Mouse (Mus musculus) adrenal gland, postnatal 25 days (tissue): ENCODE results near the gene Dpm1. TPM values are rescaled to one million over a fixed set of nuclear protein-coding genes. Genes with fewer than 3 reads are reported as not detected.

ENCODE experiments used
- DNase-seq: peaks from one replicate; pipeline ENCODE4 v3.0.0; 2021; ENCODE audit warnings: mixed read lengths
- long read RNA-seq: library from polyadenylated mRNA; stranded (forward); transcript quantifications from one replicate; pipeline ENCODE4 v2.0.0, GENCODE M21; 2021
- total RNA-seq: library from RNA; stranded (reverse); gene quantifications from 2 replicates; pipeline ENCODE4 v1.2.3, GENCODE M21; 2021

Gene Dpm1
- 95.1 and 156 TPM in 2 replicates for total RNA-seq
- long read RNA-seq, transcript Dpm1-209 (9 exons, 2,293 nt) = major isoform, 55 of 74 reads
- long read RNA-seq, partial matches to known transcripts = 9 of 74 reads
- long read RNA-seq, other reads (novel, unspliced or antisense) = 3 of 74 reads

DNA sequence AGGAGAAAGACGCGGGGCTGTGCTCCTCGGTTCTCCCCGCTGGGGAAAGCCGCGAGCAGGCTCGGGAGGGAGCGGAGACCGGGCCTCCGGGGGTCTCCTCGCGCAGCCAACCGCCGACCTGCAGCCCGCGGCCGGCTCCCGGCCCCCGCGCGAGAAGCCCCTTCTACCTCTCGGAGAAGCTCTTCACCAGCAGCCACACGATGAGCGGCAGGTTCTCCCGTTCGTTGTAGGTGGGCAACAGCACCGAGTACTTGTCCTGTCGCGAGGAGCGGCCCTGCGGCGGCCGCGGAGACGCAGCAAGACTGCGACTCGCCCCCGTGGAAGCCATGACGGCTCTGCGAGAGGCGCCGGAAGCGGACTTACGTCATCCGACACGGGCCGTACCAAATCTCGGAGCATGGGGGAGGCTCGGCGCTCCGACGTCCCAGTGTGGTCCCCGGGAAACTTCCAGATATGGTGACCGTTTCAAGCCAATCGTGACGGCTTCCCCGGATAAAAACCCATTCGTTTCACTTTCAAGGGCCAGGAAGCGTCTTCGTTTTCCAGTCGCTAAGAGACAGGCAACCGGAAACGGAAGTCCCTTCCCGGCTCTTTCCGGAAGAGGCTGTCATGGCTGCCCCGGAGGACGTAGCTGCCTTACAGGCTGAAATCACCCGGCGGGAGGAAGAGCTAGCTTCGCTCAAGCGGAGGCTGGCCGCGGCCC is at the start of gene Dpm1, which contains the start of the genes Gm20716 and Mocs3:
TSS of gene Dpm1 (minus strand) at position 566 of the 703 bp plus-strand sequence.
TSS of gene Gm20716 (minus strand) at position 339 of the 703 bp plus-strand sequence.
TSS of gene Mocs3 (plus strand) at position 597 of the 703 bp plus-strand sequence.
- peak; percentile 81 for DNase-seq

DNA sequence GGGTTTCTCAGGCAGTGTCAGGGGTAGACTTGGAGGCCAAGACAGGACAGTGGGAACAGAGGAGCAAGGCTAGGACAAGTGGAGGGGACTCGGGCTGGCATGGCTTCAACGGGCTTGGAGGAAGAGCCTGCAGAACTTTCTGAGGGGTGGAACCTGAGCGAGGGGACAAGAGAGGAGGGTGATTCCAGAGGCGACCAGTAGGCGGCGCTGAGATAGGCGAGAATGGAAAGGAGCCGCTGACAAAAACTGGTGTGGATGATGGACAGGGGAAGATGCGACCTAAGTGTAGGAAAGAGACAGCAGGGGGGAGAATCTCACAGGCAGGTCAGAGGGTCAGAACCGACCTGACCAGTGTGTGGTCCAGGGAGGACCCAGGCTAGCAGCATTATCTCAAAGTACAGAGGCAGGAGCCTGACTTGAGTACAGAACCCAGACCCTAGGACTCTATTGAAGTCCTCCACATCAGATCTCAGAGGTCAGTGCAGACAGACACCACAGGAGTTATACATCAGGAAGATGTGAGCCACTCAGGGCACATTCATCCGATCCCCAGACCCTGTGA is 44.1 kb upstream of the Dpm1 start:
- DNase-seq = peak; percentile 78

DNA sequence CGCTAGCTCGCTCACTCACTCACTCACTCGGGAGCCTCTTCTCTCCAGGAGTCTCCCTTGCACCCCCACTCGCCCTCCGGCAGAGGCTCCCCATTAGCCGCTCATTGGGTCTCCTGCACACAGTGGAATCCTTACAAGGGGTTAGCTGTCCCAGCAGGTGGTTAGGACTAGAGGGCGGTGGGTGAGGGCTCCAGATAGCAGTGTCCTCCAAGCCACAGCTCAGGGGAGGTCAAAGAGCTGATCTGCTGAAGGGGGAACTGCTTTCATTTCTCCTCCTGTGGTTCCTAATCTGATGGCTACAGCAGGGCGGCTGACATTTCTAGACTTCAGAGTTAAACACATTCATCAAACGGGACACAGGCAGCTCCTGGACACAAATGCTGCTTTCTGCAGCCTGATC is 43.0 kb upstream of the Dpm1 start:
- no peak for DNase-seq

DNA sequence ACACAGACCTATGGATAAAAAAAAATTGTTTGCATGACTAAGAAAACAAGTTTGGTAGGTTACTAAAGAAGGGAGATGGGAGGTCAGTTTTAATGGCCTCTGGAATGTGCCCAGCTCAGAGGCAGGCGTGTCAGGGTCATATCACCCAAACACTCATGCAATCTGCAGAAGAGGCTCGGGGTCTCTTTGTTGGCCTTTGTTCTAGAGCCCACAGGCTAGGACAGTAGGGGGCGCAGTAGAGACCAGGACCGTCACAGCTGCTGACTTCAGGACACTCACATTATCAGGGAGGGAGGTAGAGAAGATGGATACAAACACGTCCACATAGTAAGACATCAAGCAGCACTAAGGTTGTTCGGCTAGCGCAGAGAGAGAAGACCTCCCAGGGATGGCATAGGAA is 37.6 kb upstream of the Dpm1 start:
- DNase-seq = peak; percentile 30

DNA sequence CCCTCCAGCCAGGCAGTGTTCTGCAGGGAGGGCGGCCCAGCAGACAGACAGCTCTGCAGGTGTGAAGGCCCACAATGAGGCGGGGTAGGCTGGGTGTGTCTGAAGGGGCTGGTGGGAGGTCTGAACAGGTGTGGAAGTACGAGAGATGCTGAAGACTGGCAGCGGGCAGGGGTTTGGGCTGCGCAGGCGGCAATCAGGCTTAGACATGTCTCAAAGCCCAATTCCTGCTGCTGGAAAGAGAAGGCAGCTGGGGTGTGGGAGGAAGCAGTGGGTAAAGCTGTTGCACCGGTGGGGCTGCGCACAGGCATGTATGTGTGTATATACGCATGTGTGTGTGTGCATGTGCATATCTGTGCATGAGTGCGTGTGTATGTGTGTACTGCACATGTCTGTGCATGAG is 30.5 kb upstream of the Dpm1 start:
- DNase-seq = no peak

DNA sequence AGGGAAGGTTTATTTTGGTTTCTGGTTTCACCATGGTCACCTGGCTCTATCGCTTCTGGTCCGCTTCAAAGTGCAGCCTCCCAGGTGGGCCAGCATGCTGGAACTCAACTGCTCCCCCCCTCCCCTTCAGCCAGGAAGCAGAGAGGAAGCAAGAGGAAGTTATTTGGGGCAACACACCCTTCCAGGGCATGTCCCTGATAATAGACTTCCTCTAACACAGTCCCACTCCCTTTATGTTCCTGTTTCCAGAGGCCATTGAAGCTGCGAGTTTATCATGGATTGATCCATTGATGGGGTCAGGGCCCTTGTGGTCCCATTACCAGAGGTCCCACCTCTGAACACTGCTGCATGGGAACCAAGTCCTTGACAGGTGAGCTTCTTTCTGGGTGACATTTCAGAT is 29.7 kb upstream of the Dpm1 start:
- DNase-seq = no peak

DNA sequence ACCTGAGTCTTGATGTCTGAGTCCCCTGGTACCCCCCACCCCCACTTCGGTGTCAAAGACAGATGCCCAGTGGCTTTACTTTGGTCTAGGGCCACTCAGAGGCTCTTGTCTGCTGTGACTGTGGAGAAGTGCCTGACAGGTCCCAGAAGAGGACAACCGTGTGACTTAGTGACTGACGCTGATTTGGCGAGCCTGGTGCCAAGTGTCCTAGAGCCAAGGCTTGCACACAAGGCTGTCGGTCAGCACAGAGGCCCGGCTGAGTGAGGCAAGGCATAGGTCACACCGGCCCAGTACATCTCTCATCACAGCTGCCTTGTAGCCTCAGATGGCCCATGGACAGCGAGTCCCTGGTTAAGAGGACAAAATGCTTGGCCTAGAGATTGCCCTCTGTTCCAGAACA is 28.7 kb upstream of the Dpm1 start:
- DNase-seq = no peak

DNA sequence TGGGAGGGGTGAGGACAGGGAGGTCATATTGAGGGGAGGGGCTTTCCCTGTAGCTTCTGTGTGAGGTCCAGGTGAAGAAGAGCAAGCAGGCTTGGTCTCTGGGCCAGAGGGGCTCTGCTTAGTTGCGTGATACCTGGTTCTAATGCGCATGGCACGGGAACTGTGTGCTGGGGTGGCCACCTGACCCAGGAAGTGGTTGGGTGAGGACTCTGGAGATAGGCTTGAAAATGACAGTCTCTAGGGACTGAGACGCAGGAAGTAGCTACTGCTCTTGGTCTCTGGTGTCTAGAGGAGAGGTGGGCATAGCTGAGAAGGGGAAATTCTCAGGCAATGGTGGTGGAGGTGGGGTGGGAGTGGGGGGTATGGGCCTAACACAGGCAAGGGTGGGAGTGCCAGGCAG is 26.8 kb upstream of the Dpm1 start:
- DNase-seq = no peak

DNA sequence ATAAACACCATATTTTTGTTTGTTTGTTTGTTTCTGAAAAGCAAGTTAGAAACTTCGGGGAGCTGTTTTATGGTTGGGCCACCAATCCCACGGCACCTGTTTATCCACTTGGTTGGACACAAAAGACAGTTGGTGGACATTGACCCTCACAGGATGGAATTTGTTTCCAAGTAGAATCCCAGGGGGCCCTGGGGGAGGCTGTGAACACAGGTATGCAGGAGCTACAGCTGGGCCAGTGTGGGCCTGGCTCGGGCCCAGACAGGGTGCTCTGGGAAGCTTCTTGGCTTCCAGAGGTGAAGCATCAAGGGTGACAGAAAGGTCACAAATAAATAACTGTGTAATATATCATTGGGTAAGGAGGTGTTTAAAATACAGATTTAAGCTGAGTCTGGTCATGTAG is 26.1 kb upstream of the Dpm1 start:
- no peak for DNase-seq

DNA sequence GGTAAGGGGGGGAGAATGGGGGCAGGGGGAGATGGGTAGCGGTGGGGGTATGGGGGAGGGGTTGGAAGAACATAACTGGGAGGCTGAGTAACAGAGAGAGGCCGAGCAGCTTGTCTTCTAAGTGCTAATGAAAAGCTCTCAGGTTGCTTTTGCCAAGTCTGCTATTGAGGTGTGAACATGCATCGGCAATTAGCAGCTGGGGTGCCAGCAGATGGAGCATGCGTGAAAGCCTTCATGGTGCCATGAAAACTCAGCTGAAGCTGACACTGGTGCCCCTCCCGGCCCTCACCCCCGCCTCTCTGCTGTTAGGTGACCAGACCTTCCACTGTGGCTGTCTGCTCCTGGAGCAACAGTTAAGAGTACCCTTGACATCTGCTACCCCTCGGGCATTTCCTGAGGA is 23.4 kb upstream of the Dpm1 start:
- no peak for DNase-seq

DNA sequence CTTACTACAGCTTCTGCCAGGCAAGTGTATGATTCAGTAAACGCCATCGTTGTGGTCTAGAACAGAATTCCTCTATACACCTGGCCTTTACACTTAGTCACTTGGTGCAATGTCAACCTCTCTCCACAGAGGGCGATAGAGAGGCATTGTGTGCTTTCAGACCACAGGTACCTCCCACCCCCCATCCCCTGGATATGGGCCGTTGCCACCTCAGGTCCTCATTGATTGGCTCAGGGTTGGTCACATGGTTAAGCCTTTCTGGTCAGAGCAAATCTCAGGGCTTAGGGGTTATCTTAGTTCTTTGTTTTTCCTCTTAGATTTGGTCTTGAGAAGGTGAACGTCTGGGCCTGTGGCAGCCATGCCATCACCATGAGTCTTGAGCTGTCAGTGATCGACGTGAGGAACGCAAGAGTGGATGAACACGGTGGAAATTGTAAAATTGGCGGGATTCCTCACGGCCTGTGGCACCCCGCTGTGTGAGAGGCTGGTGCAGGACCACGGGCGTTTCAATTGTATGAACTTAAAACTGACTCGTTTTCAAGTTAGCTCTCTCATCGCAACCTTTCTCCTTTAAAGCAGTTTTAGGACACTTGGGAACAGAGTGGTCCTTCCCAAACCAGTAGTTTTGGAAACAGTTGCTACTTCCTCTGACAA is 22.4 kb upstream of the Dpm1 start:
- no peak for DNase-seq

DNA sequence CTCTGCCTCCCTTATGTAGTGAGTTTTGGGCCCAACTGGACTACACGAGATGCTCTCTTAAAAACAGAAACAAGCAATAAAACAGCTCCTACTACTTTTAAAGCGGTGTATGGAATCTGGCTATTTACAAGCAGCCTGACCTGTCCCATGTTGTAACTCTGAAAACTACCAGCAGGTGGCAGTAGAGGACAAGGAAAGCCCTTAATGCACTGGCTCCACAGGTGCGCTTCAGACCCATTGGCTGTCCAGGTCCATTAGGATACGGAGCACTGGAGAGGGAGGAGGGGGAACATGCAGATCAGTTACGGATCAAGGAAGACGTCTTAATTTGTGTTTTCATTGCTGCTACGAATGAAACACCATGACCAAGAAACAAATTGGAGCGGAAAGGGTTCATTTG is 19.9 kb upstream of the Dpm1 start:
- peak; percentile 72 for DNase-seq

DNA sequence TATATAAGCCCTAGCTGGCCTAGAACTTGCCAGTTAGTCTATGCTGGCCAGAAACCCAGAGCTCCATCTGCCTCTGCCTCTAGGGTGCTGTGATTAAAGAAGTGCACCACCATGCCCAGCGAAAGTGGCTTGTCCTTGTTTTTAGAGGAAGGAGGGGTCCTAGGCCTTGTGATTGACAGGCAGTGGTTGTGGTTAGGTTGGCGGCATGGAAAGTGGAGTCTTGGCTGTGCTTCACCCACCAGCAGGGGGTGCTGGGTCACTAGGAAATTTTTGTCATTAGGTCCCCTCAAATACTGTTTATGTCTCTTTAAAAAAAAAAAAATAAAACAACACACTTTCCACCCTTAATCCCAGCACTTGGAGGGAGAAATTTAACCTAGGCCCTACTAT is 18.5 kb upstream of the Dpm1 start:
- no peak for DNase-seq

DNA sequence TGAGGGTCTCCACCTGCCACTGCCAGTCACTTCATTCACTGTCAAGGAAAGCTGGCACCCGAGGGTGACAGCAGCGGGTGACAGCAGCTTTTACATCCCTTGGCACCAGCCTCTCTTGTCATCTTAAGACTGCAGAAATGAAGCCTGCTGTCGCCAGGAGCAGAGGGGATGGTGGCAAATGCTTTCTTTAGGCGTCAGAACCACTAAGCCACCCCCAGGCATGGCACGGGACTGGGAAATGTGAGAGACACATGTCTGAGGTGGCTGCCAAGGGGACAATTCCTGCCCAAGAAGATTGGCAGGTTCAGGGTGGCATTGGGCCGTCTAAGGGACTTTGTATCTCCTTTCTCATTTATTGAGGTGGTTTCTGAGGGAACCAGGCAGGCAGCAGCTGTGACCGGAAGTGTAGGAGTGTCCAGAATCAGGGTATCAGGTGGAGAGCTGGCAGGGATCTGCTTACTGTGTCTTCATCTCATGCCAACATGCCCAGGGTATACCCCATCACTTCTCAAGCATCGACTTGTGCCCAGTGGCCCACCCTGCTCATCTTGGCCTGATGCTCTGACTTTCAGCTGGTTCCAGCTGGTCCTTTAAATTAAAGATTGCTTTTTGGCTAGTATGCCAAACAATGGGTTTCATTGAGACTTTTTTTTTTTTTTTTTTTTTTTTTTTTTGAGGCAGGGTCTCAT is 17.9 kb upstream of the Dpm1 start:
- DNase-seq = no peak

DNA sequence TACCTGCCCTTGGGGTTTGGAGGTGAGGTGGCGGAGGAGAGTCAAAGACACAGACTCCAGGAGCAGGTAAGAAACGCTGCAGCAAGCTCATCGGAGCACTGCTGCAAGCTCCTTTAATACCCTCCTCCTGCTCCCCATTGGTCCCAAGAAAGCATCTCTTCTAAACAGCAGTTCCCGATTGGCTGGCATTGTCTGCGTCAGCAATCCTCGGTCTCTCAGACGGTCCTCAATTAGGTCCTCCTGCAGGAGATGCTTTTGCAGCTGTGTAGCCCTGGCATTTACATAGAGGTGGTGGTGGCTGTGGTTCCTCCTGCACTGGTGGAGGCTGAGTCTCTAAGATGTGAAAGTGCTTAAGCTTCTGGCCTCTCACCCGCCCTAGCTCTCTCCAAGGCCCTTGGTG is 15.2 kb upstream of the Dpm1 start:
- DNase-seq = no peak

DNA sequence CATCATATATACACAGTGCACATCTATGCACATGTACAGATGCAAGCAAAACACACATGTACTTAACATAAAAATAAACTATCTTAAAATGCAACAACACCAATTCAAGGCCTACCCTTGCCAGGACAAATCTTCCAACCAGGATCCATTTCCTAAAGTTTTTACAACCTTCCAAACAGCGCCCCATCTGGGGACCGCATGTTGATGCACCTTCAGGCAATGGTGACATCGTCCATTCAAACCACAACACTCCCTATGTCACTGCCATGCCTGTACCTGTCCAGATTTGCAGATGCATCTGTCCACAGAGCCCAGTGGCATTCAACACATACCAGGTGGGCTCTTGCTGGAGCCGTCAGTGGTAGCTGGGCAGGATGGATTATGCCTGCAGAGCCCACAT is 12.9 kb upstream of the Dpm1 start:
- no peak for DNase-seq

DNA sequence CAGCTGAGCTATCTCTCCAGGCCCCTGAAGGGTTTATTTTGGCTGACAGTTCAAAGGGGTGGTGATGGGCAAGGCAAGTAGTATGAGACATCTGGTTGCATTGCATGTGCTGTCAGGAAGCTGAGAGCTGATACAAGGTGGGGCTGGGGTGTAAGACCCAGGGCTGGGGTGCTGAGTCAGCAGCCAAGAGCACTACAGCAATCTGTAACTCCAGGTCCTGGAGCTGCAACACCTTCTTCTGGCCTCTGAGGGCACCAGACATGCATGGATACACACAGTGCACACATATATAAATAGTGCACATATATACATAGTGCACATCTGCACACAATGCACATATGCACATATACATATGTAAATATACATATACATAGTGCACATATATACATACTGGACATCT is 12.4 kb upstream of the Dpm1 start:
- no peak for DNase-seq

DNA sequence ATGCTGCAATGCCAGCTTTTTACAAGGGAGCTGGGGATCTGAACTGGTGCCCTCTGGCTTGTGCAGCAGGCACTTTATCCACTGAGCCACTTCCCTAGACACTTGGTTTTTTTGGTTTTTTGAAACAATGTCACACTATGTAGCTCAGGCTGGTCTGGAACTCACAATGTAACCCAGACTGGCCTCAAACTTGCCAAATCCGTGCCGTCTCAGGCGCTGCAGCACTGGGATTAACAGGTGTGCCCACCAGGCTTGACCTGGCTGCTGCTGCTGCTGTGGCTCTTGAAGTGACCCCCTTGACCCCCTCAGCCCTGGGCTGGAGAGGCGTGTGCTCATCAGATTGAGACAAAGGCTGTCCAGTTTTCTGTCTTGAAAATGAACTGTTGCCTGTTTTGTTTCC is 7.9 kb upstream of the Dpm1 start:
- DNase-seq = no peak

DNA sequence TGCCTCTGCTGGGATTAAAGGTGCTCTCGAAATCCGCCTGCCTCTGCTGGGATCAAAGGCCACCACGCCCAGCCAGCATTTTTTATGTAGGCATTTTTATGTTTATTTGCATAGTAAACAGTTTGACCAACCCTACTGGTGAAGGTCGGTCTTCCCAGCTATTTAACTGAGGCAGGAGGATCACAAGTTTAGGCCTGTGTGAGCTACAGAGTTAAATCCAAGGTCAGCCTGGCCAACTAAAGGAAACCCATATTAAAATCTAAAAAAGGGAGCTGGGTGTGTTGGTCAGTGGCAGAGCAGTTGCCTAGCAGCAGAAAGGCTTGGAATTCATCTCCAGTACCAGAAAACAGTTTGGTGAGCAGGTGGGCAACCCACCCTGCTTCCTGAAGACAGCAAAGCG is 2.9 kb upstream of the Dpm1 start:
- DNase-seq = no peak

DNA sequence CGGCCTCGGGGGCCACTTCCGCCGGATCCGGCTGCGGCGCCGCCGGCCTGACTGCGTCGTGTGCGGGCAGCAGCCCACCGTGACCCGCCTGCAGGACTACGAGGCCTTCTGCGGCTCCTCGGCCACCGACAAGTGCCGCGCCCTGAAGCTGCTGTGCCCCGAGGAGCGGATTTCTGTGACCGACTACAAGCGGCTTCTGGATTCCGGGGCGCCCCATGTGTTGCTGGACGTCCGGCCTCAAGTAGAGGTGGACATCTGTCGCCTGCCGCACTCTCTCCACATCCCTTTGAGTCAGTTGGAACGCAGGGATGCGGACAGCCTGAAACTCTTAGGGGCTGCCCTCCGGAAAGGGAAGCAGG is 1.1 kb upstream of the Dpm1 start:
- no peak for DNase-seq

DNA sequence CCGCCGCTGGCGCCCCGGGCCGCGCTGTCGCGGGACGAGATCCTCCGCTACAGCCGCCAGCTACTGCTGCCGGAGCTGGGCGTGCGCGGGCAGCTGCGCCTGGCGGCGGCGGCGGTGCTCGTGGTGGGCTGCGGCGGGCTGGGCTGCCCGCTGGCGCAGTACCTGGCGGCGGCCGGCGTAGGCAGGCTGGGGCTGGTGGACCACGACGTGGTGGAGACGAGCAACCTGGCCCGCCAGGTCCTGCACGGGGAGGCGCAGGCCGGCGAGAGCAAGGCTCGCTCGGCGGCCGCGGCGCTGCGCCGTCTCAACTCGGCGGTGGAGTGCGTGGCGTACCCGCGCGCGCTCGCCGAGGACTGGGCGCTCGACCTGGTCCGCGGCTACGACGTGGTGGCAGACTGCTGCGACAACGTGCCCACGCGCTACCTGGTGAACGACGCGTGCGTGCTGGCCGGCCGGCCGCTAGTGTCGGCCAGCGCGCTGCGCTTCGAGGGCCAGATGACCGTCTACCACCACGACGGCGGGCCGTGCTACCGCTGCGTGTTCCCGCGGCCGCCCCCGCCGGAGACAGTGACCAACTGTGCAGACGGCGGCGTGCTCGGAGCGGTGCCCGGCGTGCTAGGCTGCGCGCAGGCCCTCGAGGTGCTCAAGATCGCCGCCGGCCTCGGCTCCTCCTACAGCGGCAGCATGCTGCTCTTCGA is 531 bp upstream of the Dpm1 start:
- DNase-seq = peak; percentile 20
